Mouse (Mus musculus) kidney, adult 2 months (tissue): Measurements from ENCODE around the gene Plbd2. TPM values are rescaled to one million over a fixed set of nuclear protein-coding genes. Genes with fewer than 3 reads are reported as not detected.

Experiments used
- DNase-seq: peaks from one replicate; pipeline ENCODE4 v3.0.0; 2021
- H3K27ac ChIP-seq: fragments of 200-500 bp; 2 replicates; pipeline ENCODE4 v1.5.1; 2012; ENCODE audit warnings: low read depth, low read length, control low read depth, inconsistent platforms; ENCODE audit not compliant: insufficient read depth
- H3K27me3 ChIP-seq: fragments of 200-500 bp; replicated peaks from 2 replicates; pipeline ENCODE4 v1.6.1; 2012; ENCODE audit warnings: mild to moderate bottlenecking, moderate library complexity, low read length, inconsistent platforms; ENCODE audit not compliant: control insufficient read depth, insufficient read depth
- H3K36me3 ChIP-seq: fragments of 200-500 bp; 2 replicates; pipeline ENCODE4 v1.6.1; 2012; ENCODE audit warnings: mild to moderate bottlenecking, moderate library complexity, low read length, inconsistent platforms; ENCODE audit not compliant: control insufficient read depth, insufficient read depth
- H3K4me1 ChIP-seq: fragments of 200-500 bp; 2 replicates; pipeline ENCODE4 v1.6.1; 2011; ENCODE audit warnings: low read length; ENCODE audit not compliant: control insufficient read depth, insufficient read depth
- H3K4me3 ChIP-seq: fragments of 200-500 bp; 2 replicates; pipeline ENCODE4 v1.5.1; 2011; ENCODE audit warnings: mild to moderate bottlenecking, low read depth, low read length, control low read depth; ENCODE audit not compliant: insufficient read depth
- CTCF ChIP-seq: fragments of 200-500 bp; conservative IDR thresholded peaks from 2 replicates; pipeline ENCODE4 v1.5.1; 2011; ENCODE audit warnings: low read depth, mild to moderate bottlenecking, control low read depth, low read length, moderate library complexity, mixed read lengths; ENCODE audit not compliant: insufficient read depth, insufficient read length
- POLR2A ChIP-seq: fragments of 200-500 bp; IDR thresholded peaks from one replicate; pipeline ENCODE4 v1.6.1; 2011; ENCODE audit warnings: low read depth, low read length, control low read depth
- WGBS: fragments of 180-500 bp; shearing (Covaris S2); methylation state at CpG from one replicate; pipeline ENCODE4 v1.1.7; 2018; 5-methylcytosine and 5-hydroxymethylcytosine counted together
- polyA plus RNA-seq: library from polyadenylated mRNA; depleted of rRNA; stranded (reverse); fragments of >200 nt; gene quantifications from 2 replicates; pipeline ENCODE4 v1.2.3, GENCODE M21; 2012

Plbd2 gene
- polyA plus RNA-seq, 1 experiment, result 49.3 TPM

- Histone ChIP-seq H3K4me3 (no peak overlapping the region), H3K27ac (no peak overlapping the region), H3K36me3 (no peaks in the 10 kb centered on the region), H3K4me1 (peaks cover 10% of the 10 kb centered on the region), H3K27me3 (no peaks in the 10 kb centered on the region)
- TF ChIP-seq CTCF (no peak), POLR2A (no peak)
- whole genome bisulfite sequencing, result 89% methylated on average over 4 of the region's 4 CpGs
- no peak for DNase-seq
These were observed 4.2 kb downstream of the Plbd2 start for GRCm38 (mm10) chr5:120499202-120499601.

DNA sequence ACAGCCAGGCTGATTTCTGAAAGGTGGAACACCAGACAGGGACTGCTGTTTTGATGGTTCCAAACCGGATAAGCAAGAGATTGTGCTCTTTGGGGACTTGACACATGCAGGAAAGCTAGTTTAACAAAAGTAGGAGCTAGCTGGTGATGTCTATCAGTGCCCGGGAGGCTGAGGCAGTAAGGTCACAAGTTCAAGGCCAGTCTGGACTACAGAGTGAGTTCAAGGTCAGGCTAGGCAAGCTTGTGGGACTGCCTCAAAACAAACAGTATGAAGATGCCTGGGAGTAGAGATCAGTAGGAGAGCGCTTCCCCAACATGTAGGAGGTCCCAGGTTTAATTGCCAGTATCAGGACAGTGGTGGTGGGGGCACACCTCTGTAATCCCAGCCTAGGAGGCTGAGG is 6.4 kb downstream of the Plbd2 start:
- TF ChIP-seq POLR2A (no peak), CTCF (no peak)
- 95% methylated on average over 3 of the region's 3 CpGs for WGBS
- Histone ChIP-seq H3K27me3 (no peaks in the 10 kb centered on the region), H3K4me3 (no peak overlapping the region), H3K27ac (no peak overlapping the region), H3K4me1 (peaks cover 3% of the 10 kb centered on the region; the same call in 1 of the 2 replicates), H3K36me3 (no peaks in the 10 kb centered on the region)
- DNase-seq, result no peak

GRCm38 (mm10) chr5:120495703-120496226 is 7.7 kb downstream of the Plbd2 start:
- Histone ChIP-seq H3K27ac (0 out of 2 replicates have a peak overlapping the region, but pooled peaks have one; percentile 29), H3K27me3 (no peaks in the 10 kb centered on the region), H3K36me3 (no peaks in the 10 kb centered on the region), H3K4me1 (0 out of 2 replicates have a peak, but pooled peaks cover 3% of the 10 kb centered on the region), H3K4me3 (no peak overlapping the region)
- 81% methylated on average over 13 of the region's 13 CpGs for WGBS
- TF ChIP-seq POLR2A (no peak), CTCF (no peak)
- DNase-seq, result no peak

GRCm38 (mm10) chr5:120495064-120495702 is 8.2 kb downstream of the Plbd2 start:
- H3K4me1 ChIP-seq, result 0 out of 2 replicates have a peak, but pooled peaks cover 5% of the 10 kb centered on the region
- H3K4me3 ChIP-seq, result no peak overlapping the region
- WGBS, result 60% methylated on average over 10 of the region's 10 CpGs
- H3K27me3 ChIP-seq, result no peaks in the 10 kb centered on the region
- DNase-seq, result peak; percentile 37
- H3K27ac ChIP-seq, result peak overlapping the region; percentile 29; the same call in 1 of the 2 replicates
- H3K36me3 ChIP-seq, result no peaks in the 10 kb centered on the region
- no peak for TF ChIP-seq CTCF
- no peak for TF ChIP-seq POLR2A

DNA sequence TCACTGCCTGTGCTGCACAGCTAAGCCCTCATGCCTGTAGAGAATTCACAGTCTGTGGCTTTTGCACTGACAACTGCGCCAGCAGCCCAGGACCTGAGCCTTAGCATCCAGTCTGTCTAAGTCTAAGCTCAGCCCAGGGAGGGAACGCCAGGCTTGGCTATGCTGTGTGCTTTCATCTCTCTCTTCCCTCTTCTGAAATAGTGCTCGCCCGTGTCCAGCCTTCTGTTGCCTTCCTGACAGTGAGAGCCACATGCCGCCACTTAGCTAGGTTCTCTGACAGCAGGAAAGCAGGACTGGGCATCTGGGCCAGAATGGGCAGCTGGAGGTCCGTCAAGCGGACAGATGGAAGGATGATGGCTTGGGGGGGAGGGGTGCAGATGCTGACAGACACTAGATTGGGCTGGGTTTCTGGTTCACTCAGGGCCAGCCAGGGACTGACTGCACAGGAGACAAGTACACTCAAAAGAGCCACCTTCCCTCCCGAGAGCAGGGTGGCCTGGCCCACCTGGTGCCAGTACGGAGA is 9.5 kb downstream of the Plbd2 start:
- WGBS, result 90% methylated on average over 9 of the region's 9 CpGs

GRCm38 (mm10) chr5:120493440-120493839 is 10.0 kb downstream of the Plbd2 start:
- 92% methylated on average over 6 of the region's 6 CpGs for WGBS
- no peaks in the 10 kb centered on the region for H3K36me3 ChIP-seq

More for the DNA sequence above, 9.5 kb downstream of the Plbd2 start:
- DNase-seq, result no peak
- H3K36me3 ChIP-seq, result no peaks in the 10 kb centered on the region
- H3K27me3 ChIP-seq, result no peaks in the 10 kb centered on the region
- H3K27ac ChIP-seq, result no peak overlapping the region
- 0 out of 2 replicates have a peak, but pooled peaks cover 5% of the 10 kb centered on the region for H3K4me1 ChIP-seq
- no peak overlapping the region for H3K4me3 ChIP-seq
- no peak for TF ChIP-seq POLR2A
- TF ChIP-seq CTCF, result no peak

GRCm38 (mm10) chr5:120492437-120492836 is 11.0 kb downstream of the Plbd2 start:
- H3K36me3 ChIP-seq, result no peaks in the 10 kb centered on the region
- H3K27me3 ChIP-seq, result no peaks in the 10 kb centered on the region
- H3K4me3 ChIP-seq, result no peak overlapping the region
- TF ChIP-seq POLR2A, result no peak
- TF ChIP-seq CTCF, result no peak; the same call in 1 of the 2 replicates
- no peak overlapping the region for H3K27ac ChIP-seq
- H3K4me1 ChIP-seq, result 0 out of 2 replicates have a peak, but pooled peaks cover 5% of the 10 kb centered on the region
- WGBS, result 71% methylated on average over 11 of the region's 11 CpGs
- DNase-seq, result peak; percentile 33

More at GRCm38 (mm10) chr5:120493440-120493839, 10.0 kb downstream of the Plbd2 start:
- no peak overlapping the region for H3K4me3 ChIP-seq
- TF ChIP-seq POLR2A, result no peak
- TF ChIP-seq CTCF, result no peak
- no peaks in the 10 kb centered on the region for H3K27me3 ChIP-seq
- no peak overlapping the region for H3K27ac ChIP-seq
- DNase-seq, result no peak
- 0 out of 2 replicates have a peak, but pooled peaks cover 5% of the 10 kb centered on the region for H3K4me1 ChIP-seq
